Mouse (Mus musculus) liver, embryonic 14 days (tissue): Measurements from ENCODE around the gene Bnc1. TPM values are rescaled to one million over a fixed set of nuclear protein-coding genes. Genes with fewer than 3 reads are reported as not detected.

Experiments used
- polyA plus RNA-seq: library from polyadenylated mRNA; depleted of rRNA; stranded (reverse); fragments of >200 nt; gene quantifications from 2 replicates; pipeline ENCODE4 v1.2.3, GENCODE M21; 2012; rRNA removed

Gene Bnc1
- polyA plus RNA-seq = 0.24 and 0.34 TPM in 2 replicates

DNA sequence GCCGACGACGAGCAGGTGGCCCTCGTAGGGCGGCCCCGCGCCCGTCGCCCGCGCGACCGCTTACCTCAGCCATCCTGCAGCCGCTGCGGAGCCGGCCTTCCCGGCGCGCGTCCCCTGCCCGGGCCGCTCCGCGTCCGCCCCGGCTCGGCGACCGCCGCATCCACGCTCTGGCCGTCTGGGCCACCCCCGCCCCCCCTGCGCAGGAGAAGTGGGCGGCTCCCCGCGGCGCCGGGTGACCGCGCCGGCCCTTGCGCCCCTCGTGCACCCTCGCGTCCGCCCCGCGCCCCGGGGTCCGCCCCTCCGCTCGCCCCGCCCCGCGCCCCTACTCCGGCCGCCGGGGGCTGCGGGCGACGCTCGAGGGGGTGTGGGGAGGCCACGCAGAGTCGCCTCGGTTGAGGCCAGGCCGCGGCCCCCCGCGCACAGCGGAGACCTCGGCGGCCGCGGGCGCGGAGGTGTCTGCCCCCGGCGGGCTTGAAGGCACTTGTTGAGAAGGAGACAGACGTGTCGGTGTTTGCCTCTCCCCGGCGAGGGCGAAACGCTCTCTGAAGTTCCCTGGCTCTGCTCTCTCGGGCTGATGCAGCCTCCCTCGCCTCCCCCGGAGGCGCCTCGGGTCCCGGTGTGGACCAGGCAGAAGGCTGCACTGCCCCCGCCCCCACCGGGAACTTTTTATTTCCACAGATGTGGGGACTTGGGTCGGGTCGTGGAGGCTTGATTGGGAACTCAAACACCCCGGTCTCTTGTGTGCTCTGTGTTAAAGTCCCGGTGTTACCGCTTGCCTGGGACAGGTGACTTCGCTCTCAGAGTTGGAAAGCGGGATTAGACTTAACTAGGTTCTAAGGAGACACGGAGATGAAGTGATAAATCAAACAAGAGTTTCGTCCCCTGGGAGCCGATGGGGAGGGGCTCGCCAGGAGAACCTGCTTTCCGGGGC lies at the start of gene Bnc1:
Bnc1 (minus strand) TSS at position 162 of the 931 bp plus-strand sequence.

DNA sequence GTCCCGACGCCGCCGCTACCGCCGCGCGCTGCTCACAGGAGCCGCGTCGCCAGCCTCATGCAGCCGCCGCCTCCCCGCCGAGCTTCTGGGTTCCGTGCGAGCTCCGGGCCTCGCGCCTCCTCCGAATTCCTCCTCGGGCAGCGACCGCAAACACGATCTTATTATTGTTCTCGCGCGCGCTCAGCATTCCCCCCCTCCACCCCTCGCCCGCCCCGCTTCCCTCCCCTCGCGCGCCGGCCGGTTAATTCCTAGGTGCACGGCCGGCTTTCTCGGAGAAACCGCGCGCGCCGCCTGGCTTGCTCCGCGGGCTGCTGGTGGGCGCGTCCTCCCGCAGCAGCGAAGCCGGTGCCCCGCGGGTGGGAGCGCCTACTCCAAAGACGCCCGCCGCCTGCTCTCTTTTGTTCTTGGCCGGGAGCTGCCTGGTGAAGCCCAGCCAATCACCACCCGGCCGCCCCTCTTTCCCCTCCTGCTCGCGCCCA lies 57.8 kb downstream of the Bnc1 start, which contains the start of gene Hdgfl3:
Hdgfl3 (minus strand) TSS at position 207 of the 479 bp plus-strand sequence.

Other genes starting within 250 kb of the Bnc1 start
- 24.5 and 28.7 TPM in 2 replicates for gene Ramac, start 229.4 kb downstream of the Bnc1 start, polyA plus RNA-seq
- gene 3110040N11Rik, start 202.8 kb downstream of the Bnc1 start, polyA plus RNA-seq = 21.0 and 21.2 TPM in 2 replicates
- 15.0 and 18.7 TPM in 2 replicates for gene Btbd1, start 162.9 kb downstream of the Bnc1 start, polyA plus RNA-seq
- gene Gm10160, start 136.5 kb downstream of the Bnc1 start, polyA plus RNA-seq = not detected in 2 replicates
- gene Tm6sf1, start 133.3 kb downstream of the Bnc1 start, polyA plus RNA-seq = 8.7 and 11.6 TPM in 2 replicates
- 0.23 and 0.33 TPM in 2 replicates for gene Hdgfl3, start 57.8 kb downstream of the Bnc1 start, polyA plus RNA-seq
- 0.07 and 0.12 TPM in 2 replicates for gene Sh3gl3, start 181.5 kb upstream of the Bnc1 start, polyA plus RNA-seq